Mouse (Mus musculus) G1E (cell line): ENCODE results near the gene Auts2. TPM values are rescaled to one million over a fixed set of nuclear protein-coding genes. Genes with fewer than 3 reads are reported as not detected.

ENCODE experiments used
- ATAC-seq: 2 replicates; pipeline ENCODE4 v1.8.0; 2016; ENCODE audit warnings: mild to moderate bottlenecking; ENCODE audit not compliant: insufficient number of reproducible peaks, poor library complexity, low FRiP score, severe bottlenecking; ENCODE audit errors: extremely low read depth
- DNase-seq: peaks from one replicate; pipeline ENCODE4 v3.0.0; 2012; ENCODE audit warnings: low spot score
- H3K27me3 ChIP-seq: 2 replicates; pipeline ENCODE4 v1.6.1; 2012; ENCODE audit warnings: mild to moderate bottlenecking, low read length, inconsistent platforms; ENCODE audit not compliant: insufficient read depth
- H3K36me3 ChIP-seq: replicated peaks from 2 replicates; pipeline ENCODE3; 2012; ENCODE audit warnings: mild to moderate bottlenecking, inconsistent platforms
- H3K4me1 ChIP-seq: 2 replicates; pipeline ENCODE4 v1.6.1; 2012; ENCODE audit warnings: low read depth, low read length, inconsistent platforms, mixed read lengths; ENCODE audit not compliant: insufficient read depth
- H3K4me3 ChIP-seq: 2 replicates; pipeline ENCODE4 v1.5.1; 2012; ENCODE audit warnings: low read depth, mild to moderate bottlenecking, inconsistent platforms, low read length, moderate library complexity, mixed read lengths
- H3K9me3 ChIP-seq: replicated peaks from 2 replicates; pipeline ENCODE4 v1.6.1; 2012; ENCODE audit warnings: inconsistent platforms
- CTCF ChIP-seq: IDR thresholded peaks from 2 replicates; pipeline ENCODE4 v1.5.1; 2012; ENCODE audit warnings: low read depth, low read length, inconsistent platforms, mixed read lengths
- GATA1 ChIP-seq: IDR thresholded peaks from 2 replicates; pipeline ENCODE4 v1.6.1; 2012; ENCODE audit warnings: borderline replicate concordance, low read length, inconsistent platforms, mixed read lengths
- GATA2 ChIP-seq: IDR thresholded peaks from 2 replicates; pipeline ENCODE4 v1.6.1; 2012; ENCODE audit warnings: low read depth, low read length, inconsistent platforms, borderline replicate concordance
- POLR2AphosphoS5 ChIP-seq: IDR thresholded peaks from 2 replicates; pipeline ENCODE4 v1.6.1; 2012; ENCODE audit warnings: low read depth, low read length, inconsistent platforms; ENCODE audit not compliant: insufficient replicate concordance
- TAL1 ChIP-seq: conservative IDR thresholded peaks from 2 replicates; pipeline ENCODE4 v1.6.1; 2012; ENCODE audit warnings: low read depth, low read length, inconsistent platforms, mixed read lengths
- polyA plus RNA-seq: library from polyadenylated mRNA; stranded (reverse); fragments of >175 nt; gene quantifications from 2 replicates; pipeline ENCODE4 v1.2.3, GENCODE M21; 2012
- total RNA-seq, 2 experiments: library from RNA; stranded (forward) in 1 of 2; stranded (reverse) in 1 of 2; fragments of 200-1000 nt in 1 of 2; fragments of >200 nt in 1 of 2; fragmentation: Nextera tagmentation in 1 of 2; gene quantifications; 2 replicates each; pipeline ENCODE4 v1.2.3; 2014 to 2017

The Auts2 gene
- total and polyA plus RNA-seq, 3 experiments = 0.09 to 1.3 (median 0.90) TPM

GRCm38 (mm10) chr5:131743069-131743468, 800.1 kb downstream of the Auts2 start:
- ATAC-seq (no peak), DNase-seq (no peak)
- Histone ChIP-seq H3K36me3 (no peaks in the 10 kb centered on the region), H3K27me3 (no peaks in the 10 kb centered on the region), H3K9me3 (peaks cover 75% of the 10 kb centered on the region), H3K4me3 (no peak overlapping the region), H3K4me1 (no peaks in the 10 kb centered on the region)
- TF ChIP-seq CTCF (no peak), TAL1 (no peak), POLR2AphosphoS5 (no peak), GATA1 (no peak), GATA2 (no peak)

- Histone ChIP-seq H3K9me3 (peaks cover 69% of the 10 kb centered on the region), H3K27me3 (no peaks in the 10 kb centered on the region), H3K4me1 (no peaks in the 10 kb centered on the region), H3K4me3 (no peak overlapping the region), H3K36me3 (no peaks in the 10 kb centered on the region)
- DNase-seq (no peak), ATAC-seq (no peak)
- TF ChIP-seq CTCF (no peak), GATA2 (no peak), GATA1 (no peak), TAL1 (no peak), POLR2AphosphoS5 (no peak)
Observed at GRCm38 (mm10) chr5:131737476-131737875, 805.7 kb downstream of the Auts2 start.

- TF ChIP-seq CTCF = no peak
- ATAC-seq (no peak; the same call in 1 of the 2 replicates), DNase-seq (no peak)
- H3K4me1 ChIP-seq = no peaks in the 10 kb centered on the region
- H3K9me3 ChIP-seq = peaks cover 65% of the 10 kb centered on the region
- no peak overlapping the region for H3K4me3 ChIP-seq
- H3K27me3 ChIP-seq = no peaks in the 10 kb centered on the region
- H3K36me3 ChIP-seq = no peaks in the 10 kb centered on the region
Observed at GRCm38 (mm10) chr5:131733324-131733660, 809.9 kb downstream of the Auts2 start.

GRCm38 (mm10) chr5:131732631-131733323, 810.4 kb downstream of the Auts2 start:
- Histone ChIP-seq H3K4me1 (no peaks in the 10 kb centered on the region), H3K27me3 (no peaks in the 10 kb centered on the region), H3K9me3 (peaks cover 66% of the 10 kb centered on the region), H3K4me3 (no peak overlapping the region), H3K36me3 (no peaks in the 10 kb centered on the region)
- no peak for ATAC-seq
- no peak for TF ChIP-seq POLR2AphosphoS5
- no peak for TF ChIP-seq TAL1
- TF ChIP-seq GATA1 = no peak
- no peak for TF ChIP-seq GATA2
- TF ChIP-seq CTCF = no peak
- DNase-seq = no peak

GRCm38 (mm10) chr5:131729456-131729855, 813.7 kb downstream of the Auts2 start:
- ATAC-seq = no peak
- no peaks in the 10 kb centered on the region for H3K27me3 ChIP-seq

GRCm38 (mm10) chr5:131727909-131728308, 815.2 kb downstream of the Auts2 start:
- TF ChIP-seq GATA1 = no peak
- no peaks in the 10 kb centered on the region for H3K27me3 ChIP-seq
- ATAC-seq = no peak
- H3K4me1 ChIP-seq = no peaks in the 10 kb centered on the region
- H3K9me3 ChIP-seq = peaks cover 69% of the 10 kb centered on the region
- no peak for DNase-seq
- no peaks in the 10 kb centered on the region for H3K36me3 ChIP-seq
- no peak overlapping the region for H3K4me3 ChIP-seq

More at GRCm38 (mm10) chr5:131729456-131729855, 813.7 kb downstream of the Auts2 start:
- Histone ChIP-seq H3K4me1 (no peaks in the 10 kb centered on the region), H3K36me3 (no peaks in the 10 kb centered on the region), H3K4me3 (no peak overlapping the region), H3K9me3 (peaks cover 73% of the 10 kb centered on the region)
- TF ChIP-seq TAL1 (no peak), POLR2AphosphoS5 (no peak), GATA2 (no peak), GATA1 (no peak)
- DNase-seq = no peak

- TF ChIP-seq CTCF (no peak), GATA1 (no peak), GATA2 (no peak), TAL1 (no peak), POLR2AphosphoS5 (no peak)
- Histone ChIP-seq H3K9me3 (peaks cover 64% of the 10 kb centered on the region), H3K4me1 (no peaks in the 10 kb centered on the region), H3K27me3 (no peaks in the 10 kb centered on the region), H3K4me3 (no peak overlapping the region), H3K36me3 (no peaks in the 10 kb centered on the region)
- no peak for DNase-seq
- ATAC-seq = no peak
Observed at GRCm38 (mm10) chr5:131724508-131724907, 818.6 kb downstream of the Auts2 start.
